Mouse (Mus musculus) hindbrain, embryonic 11.5 days (tissue): ENCODE results near the gene Ppp1r14b. TPM values are rescaled to one million over a fixed set of nuclear protein-coding genes. Genes with fewer than 3 reads are reported as not detected.

Experiments
- ATAC-seq: fragments of 200-750 bp; cut with Nextera tagmentation; 2 replicates; pipeline ENCODE4 v1.8.0; 2017; ENCODE audit warnings: mild to moderate bottlenecking, moderate TSS enrichment, moderate library complexity; ENCODE audit not compliant: low FRiP score
- DNase-seq: peaks from one replicate; pipeline ENCODE4 v3.0.0-alpha.2; 2015; ENCODE audit warnings: low spot score
- H3K27ac ChIP-seq: fragments of 300-500 bp; sonication (generic); 2 replicates; pipeline ENCODE4 v1.5.1; 2014; ENCODE audit warnings: mild to moderate bottlenecking, low read depth, low read length
- H3K27me3 ChIP-seq: fragments of 300-500 bp; sonication (generic); 2 replicates; pipeline ENCODE4 v1.6.1; 2014; ENCODE audit warnings: mild to moderate bottlenecking, low read length, moderate library complexity, mixed read lengths; ENCODE audit not compliant: control insufficient read depth, insufficient read depth
- H3K36me3 ChIP-seq: fragments of 300-500 bp; sonication (generic); 2 replicates; pipeline ENCODE4 v1.6.1; 2014; ENCODE audit warnings: mild to moderate bottlenecking, low read length, moderate library complexity, mixed read lengths; ENCODE audit not compliant: control insufficient read depth, insufficient read depth
- H3K4me1 ChIP-seq: fragments of 300-500 bp; sonication (generic); replicated peaks from 2 replicates; pipeline ENCODE4 v1.6.1; 2014; ENCODE audit warnings: low read length, mixed read lengths; ENCODE audit not compliant: control insufficient read depth, insufficient read depth
- H3K4me2 ChIP-seq: fragments of 300-500 bp; sonication (generic); replicated peaks from 2 replicates; pipeline ENCODE4 v1.6.1; 2014; ENCODE audit warnings: mild to moderate bottlenecking, low read depth, low read length
- H3K4me3 ChIP-seq: fragments of 300-500 bp; sonication (generic); 2 replicates; pipeline ENCODE4 v1.5.1; 2014; ENCODE audit warnings: low read depth, low read length
- H3K9ac ChIP-seq: fragments of 300-500 bp; sonication (generic); 2 replicates; pipeline ENCODE4 v1.6.1; 2014; ENCODE audit warnings: low read depth, low read length
- H3K9me3 ChIP-seq: fragments of 300-500 bp; sonication (generic); 2 replicates; pipeline ENCODE4 v1.6.1; 2016; ENCODE audit warnings: low read length; ENCODE audit not compliant: control insufficient read depth
- WGBS: fragments of 180-500 bp; shearing (Covaris S2); extraction: QIAGEN DNeasy Blood & Tissue Kit; methylation state at CpG from one replicate; pipeline ENCODE4 v1.1.7; 2014; 5-methylcytosine and 5-hydroxymethylcytosine counted together
- polyA plus RNA-seq: library from polyadenylated mRNA; unstranded; fragments of >200 nt; fragmentation: Nextera tagmentation; extraction: Ambion mirVana; gene quantifications from 2 replicates; pipeline ENCODE4 v1.2.1, GENCODE M21; 2014

Gene Ppp1r14b
- polyA plus RNA-seq, 1 experiment from 2014 or later, result 180 TPM

GRCm38 (mm10) chr19:6933436-6934194 is 41.2 kb upstream of the Ppp1r14b start:
- ATAC-seq, result no peak; the same call in 1 of the 2 replicates

DNA sequence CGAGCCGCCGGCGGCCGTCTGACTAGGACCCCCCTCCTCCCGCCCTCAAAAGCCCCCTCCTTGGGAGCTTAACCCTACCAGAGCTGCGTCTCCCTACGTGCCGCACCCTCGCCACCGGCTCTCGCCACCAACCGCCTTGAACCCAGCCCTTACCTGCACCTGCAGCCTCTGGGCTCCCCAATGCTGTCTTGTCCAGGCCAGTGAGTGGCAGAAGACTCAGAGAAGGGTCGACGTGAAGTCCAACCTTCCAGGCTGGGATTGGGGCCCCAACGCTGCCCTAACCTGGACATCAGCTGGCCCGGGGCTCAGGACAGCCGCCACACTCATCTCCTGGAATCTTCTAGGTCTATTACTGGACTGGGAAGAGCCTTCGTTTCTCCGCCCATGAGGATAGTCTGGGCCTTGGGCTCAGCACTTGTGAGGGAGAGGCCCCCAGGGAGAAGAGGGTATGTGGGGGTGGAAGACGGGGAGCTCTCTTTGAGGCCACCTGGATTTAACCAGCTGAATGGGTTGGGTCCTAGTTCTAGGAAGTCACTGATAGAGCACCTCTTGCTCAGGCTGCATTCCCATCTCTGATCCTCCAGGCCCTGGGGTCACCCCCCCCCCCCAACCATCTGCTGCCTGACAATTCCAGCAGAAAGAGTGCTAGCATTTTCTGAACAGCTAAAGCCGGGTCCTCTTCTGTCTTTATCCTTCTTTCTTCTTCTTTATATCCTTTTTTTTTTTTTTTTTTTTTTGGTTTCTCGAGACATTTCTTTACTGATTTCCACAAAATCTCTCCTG is 40.4 kb upstream of the Ppp1r14b start, which contains the start of gene Kcnk4:
Gene Kcnk4, minus strand, starts transcription at position 321 of the 783 bp plus-strand sequence.
- Histone ChIP-seq H3K9ac (peak within 1 kb of the TSS; percentile 27; the same call in 1 of the 2 replicates), H3K4me1 (peaks cover 5% of the 10 kb centered on the region; the same call in 1 of the 2 replicates), H3K4me3 (peak within 1 kb of the TSS; percentile 26), H3K4me2 (peak within 1 kb of the TSS; percentile 51), H3K27ac (no peak within 1 kb of the TSS), H3K9me3 (no peaks in the 10 kb centered on the region), H3K36me3 (no peaks in the 10 kb centered on the region), H3K27me3 (peaks cover 59% of the 10 kb centered on the region)
- WGBS, result 9% methylated on average over 23 of the region's 23 CpGs
- DNase-seq, result peak; percentile 41
- ATAC-seq, result no peak

More at GRCm38 (mm10) chr19:6933436-6934194, 41.2 kb upstream of the Ppp1r14b start:
- peak; percentile 43 for DNase-seq
- H3K9me3 ChIP-seq, result no peaks in the 10 kb centered on the region
- 5% methylated on average over 58 of the region's 58 CpGs for WGBS
- no peak overlapping the region for H3K27ac ChIP-seq
- H3K9ac ChIP-seq, result peak overlapping the region; percentile 27; the same call in 1 of the 2 replicates
- H3K4me3 ChIP-seq, result peak overlapping the region; percentile 26
- H3K36me3 ChIP-seq, result no peaks in the 10 kb centered on the region
- H3K27me3 ChIP-seq, result peaks cover 65% of the 10 kb centered on the region
- H3K4me2 ChIP-seq, result peak overlapping the region; percentile 51
- H3K4me1 ChIP-seq, result peaks cover 5% of the 10 kb centered on the region; the same call in 1 of the 2 replicates

GRCm38 (mm10) chr19:6936299-6936698 is 38.5 kb upstream of the Ppp1r14b start:
- ATAC-seq (no peak), DNase-seq (no peak)
- Histone ChIP-seq H3K9ac (no peak overlapping the region), H3K9me3 (no peaks in the 10 kb centered on the region), H3K27ac (no peak overlapping the region), H3K4me1 (peaks cover 12% of the 10 kb centered on the region; the same call in 1 of the 2 replicates), H3K27me3 (peaks cover 49% of the 10 kb centered on the region), H3K4me2 (no peak overlapping the region), H3K36me3 (no peaks in the 10 kb centered on the region), H3K4me3 (no peak overlapping the region)
- WGBS, result 21% methylated on average over 3 of the region's 3 CpGs

GRCm38 (mm10) chr19:6937541-6938465 is 37.0 kb upstream of the Ppp1r14b start:
- DNase-seq, result no peak
- Histone ChIP-seq H3K27me3 (peaks cover 35% of the 10 kb centered on the region), H3K4me3 (no peak overlapping the region), H3K9ac (no peak overlapping the region), H3K4me2 (no peak overlapping the region), H3K9me3 (no peaks in the 10 kb centered on the region), H3K36me3 (no peaks in the 10 kb centered on the region), H3K4me1 (peaks cover 12% of the 10 kb centered on the region), H3K27ac (no peak overlapping the region)
- 83% methylated on average over 16 of the region's 16 CpGs for WGBS
- ATAC-seq, result no peak

GRCm38 (mm10) chr19:6939106-6940002 is 35.4 kb upstream of the Ppp1r14b start:
- Histone ChIP-seq H3K4me3 (no peak overlapping the region), H3K4me2 (no peak overlapping the region)
- 91% methylated on average over 20 of the region's 20 CpGs for WGBS

GRCm38 (mm10) chr19:6940396-6941351 is 34.1 kb upstream of the Ppp1r14b start:
- no peak overlapping the region; the same call in 1 of the 2 replicates for H3K27ac ChIP-seq
- H3K4me1 ChIP-seq, result peaks cover 7% of the 10 kb centered on the region
- no peaks in the 10 kb centered on the region for H3K36me3 ChIP-seq
- H3K27me3 ChIP-seq, result peaks cover 6% of the 10 kb centered on the region
- peak overlapping the region; percentile 69 for H3K4me3 ChIP-seq
- H3K9me3 ChIP-seq, result no peaks in the 10 kb centered on the region
- WGBS, result 31% methylated on average over 23 of the region's 29 CpGs
- H3K4me2 ChIP-seq, result peak overlapping the region; percentile 99
- ATAC-seq (peak; percentile 17), DNase-seq (no peak)
- H3K9ac ChIP-seq, result peak overlapping the region; percentile 88

More at GRCm38 (mm10) chr19:6939106-6940002, 35.4 kb upstream of the Ppp1r14b start:
- Histone ChIP-seq H3K27ac (no peak overlapping the region), H3K4me1 (peaks cover 7% of the 10 kb centered on the region), H3K36me3 (no peaks in the 10 kb centered on the region), H3K9ac (no peak overlapping the region), H3K27me3 (peaks cover 19% of the 10 kb centered on the region), H3K9me3 (no peaks in the 10 kb centered on the region)
- ATAC-seq (no peak), DNase-seq (no peak)
